Mouse (Mus musculus): ENCODE results near the gene Por. TPM values are rescaled to one million over a fixed set of nuclear protein-coding genes. Genes with fewer than 3 reads are reported as not detected.

Por gene
- polyA plus RNA-seq, 1 experiment from 2014 or later: 66.8 TPM

- WGBS: 86% methylated on average over 7 of the region's 7 CpGs
- Histone ChIP-seq H3K27ac (no peak overlapping the region), H3K4me1 (peaks cover 11% of the 10 kb centered on the region), H3K27me3 (ENCODE audit: insufficient read depth, poor library complexity, severe bottlenecking) (0 out of 2 replicates have a peak, but pooled peaks cover 6% of the 10 kb centered on the region), H3K4me3 (no peak overlapping the region), H3K36me3 (no peaks in the 10 kb centered on the region), H3K9me3 (no peaks in the 10 kb centered on the region)
- DNase-seq (ENCODE audit: low spot score): no peak
Measured at GRCm38 (mm10) chr5:135660535-135660934, 9.3 kb upstream of the Por start.

- H3K36me3 ChIP-seq: no peaks in the 10 kb centered on the region
- H3K27ac ChIP-seq: no peak overlapping the region
- WGBS: 89% methylated on average over 5 of the region's 5 CpGs
- H3K4me1 ChIP-seq: peaks cover 10% of the 10 kb centered on the region
- H3K9me3 ChIP-seq: no peaks in the 10 kb centered on the region
- no peaks in the 10 kb centered on the region for H3K27me3 ChIP-seq (ENCODE audit: insufficient read depth, poor library complexity, severe bottlenecking)
- no peak for DNase-seq (ENCODE audit: low spot score)
- H3K4me3 ChIP-seq: no peak overlapping the region
Measured at GRCm38 (mm10) chr5:135666890-135667289, 2.9 kb upstream of the Por start.

- Histone ChIP-seq H3K4me1 (peaks cover 10% of the 10 kb centered on the region), H3K27me3 (ENCODE audit: insufficient read depth, poor library complexity, severe bottlenecking) (no peaks in the 10 kb centered on the region), H3K9me3 (no peaks in the 10 kb centered on the region), H3K36me3 (no peaks in the 10 kb centered on the region), H3K4me3 (no peak overlapping the region), H3K27ac (no peak overlapping the region)
- 81% methylated on average over 7 of the region's 7 CpGs for WGBS
- no peak for DNase-seq (ENCODE audit: low spot score)
Measured at GRCm38 (mm10) chr5:135668071-135668470, 1.8 kb upstream of the Por start.

- Histone ChIP-seq H3K36me3 (no peaks in the 10 kb centered on the region), H3K9me3 (no peaks in the 10 kb centered on the region), H3K4me1 (peaks cover 21% of the 10 kb centered on the region), H3K4me3 (no peak overlapping the region), H3K27ac (no peak overlapping the region), H3K27me3 (ENCODE audit: insufficient read depth, poor library complexity, severe bottlenecking) (peaks cover 6% of the 10 kb centered on the region; the same call in 1 of the 2 replicates)
- 79% methylated on average over 2 of the region's 2 CpGs for WGBS
- DNase-seq (ENCODE audit: low spot score): no peak
Measured at GRCm38 (mm10) chr5:135670881-135671280, 1.0 kb downstream of the Por start.

GRCm38 (mm10) chr5:135672509-135672908 is 2.7 kb downstream of the Por start:
- Histone ChIP-seq H3K27me3 (ENCODE audit: insufficient read depth, poor library complexity, severe bottlenecking) (peaks cover 10% of the 10 kb centered on the region; the same call in 1 of the 2 replicates), H3K9me3 (no peaks in the 10 kb centered on the region), H3K36me3 (no peaks in the 10 kb centered on the region), H3K27ac (no peak overlapping the region), H3K4me1 (peaks cover 21% of the 10 kb centered on the region), H3K4me3 (no peak overlapping the region)
- WGBS: 65% methylated on average over 4 of the region's 4 CpGs
- DNase-seq (ENCODE audit: low spot score): no peak

GRCm38 (mm10) chr5:135672980-135673379 is 3.1 kb downstream of the Por start:
- DNase-seq (ENCODE audit: low spot score): no peak
- 56% methylated on average over 5 of the region's 5 CpGs for WGBS
- Histone ChIP-seq H3K36me3 (no peaks in the 10 kb centered on the region), H3K27ac (no peak overlapping the region), H3K4me3 (no peak overlapping the region), H3K27me3 (ENCODE audit: insufficient read depth, poor library complexity, severe bottlenecking) (peaks cover 10% of the 10 kb centered on the region; the same call in 1 of the 2 replicates), H3K4me1 (peaks cover 21% of the 10 kb centered on the region), H3K9me3 (no peaks in the 10 kb centered on the region)

GRCm38 (mm10) chr5:135674349-135674775 is 4.5 kb downstream of the Por start:
- Histone ChIP-seq H3K36me3 (no peaks in the 10 kb centered on the region), H3K9me3 (no peaks in the 10 kb centered on the region), H3K27me3 (ENCODE audit: insufficient read depth, poor library complexity, severe bottlenecking) (peaks cover 10% of the 10 kb centered on the region; the same call in 1 of the 2 replicates), H3K4me1 (peaks cover 21% of the 10 kb centered on the region), H3K27ac (no peak overlapping the region), H3K4me3 (no peak overlapping the region)
- DNase-seq (ENCODE audit: low spot score): no peak
- 38% methylated on average over 3 of the region's 3 CpGs for WGBS

- Histone ChIP-seq H3K9me3 (no peaks in the 10 kb centered on the region), H3K36me3 (no peaks in the 10 kb centered on the region), H3K27me3 (ENCODE audit: insufficient read depth, poor library complexity, severe bottlenecking) (peaks cover 10% of the 10 kb centered on the region; the same call in 1 of the 2 replicates), H3K27ac (no peak overlapping the region), H3K4me3 (peak overlapping the region; percentile 22; the same call in 1 of the 2 replicates), H3K4me1 (peaks cover 17% of the 10 kb centered on the region)
- 1% methylated on average over 11 of the region's 11 CpGs for WGBS
- DNase-seq (ENCODE audit: low spot score): no peak
Measured at GRCm38 (mm10) chr5:135674821-135675220, 5.0 kb downstream of the Por start.

GRCm38 (mm10) chr5:135676696-135677095 is 6.9 kb downstream of the Por start:
- DNase-seq (ENCODE audit: low spot score): no peak
- Histone ChIP-seq H3K9me3 (no peaks in the 10 kb centered on the region), H3K36me3 (no peaks in the 10 kb centered on the region), H3K4me1 (peaks cover 10% of the 10 kb centered on the region), H3K27me3 (ENCODE audit: insufficient read depth, poor library complexity, severe bottlenecking) (peaks cover 10% of the 10 kb centered on the region; the same call in 1 of the 2 replicates), H3K27ac (no peak overlapping the region), H3K4me3 (no peak overlapping the region)
- WGBS: 79% methylated on average over 3 of the region's 3 CpGs

GRCm38 (mm10) chr5:135677251-135677650 is 7.4 kb downstream of the Por start:
- no peak overlapping the region for H3K4me3 ChIP-seq
- DNase-seq (ENCODE audit: low spot score): no peak
- no peaks in the 10 kb centered on the region for H3K36me3 ChIP-seq
- H3K4me1 ChIP-seq: peaks cover 10% of the 10 kb centered on the region
- peaks cover 10% of the 10 kb centered on the region; the same call in 1 of the 2 replicates for H3K27me3 ChIP-seq (ENCODE audit: insufficient read depth, poor library complexity, severe bottlenecking)
- no peak overlapping the region for H3K27ac ChIP-seq
- WGBS: 64% methylated on average over 2 of the region's 2 CpGs
- no peaks in the 10 kb centered on the region for H3K9me3 ChIP-seq

GRCm38 (mm10) chr5:135678481-135678880 is 8.6 kb downstream of the Por start:
- 87% methylated on average over 6 of the region's 6 CpGs for WGBS
- peaks cover 10% of the 10 kb centered on the region; the same call in 1 of the 2 replicates for H3K27me3 ChIP-seq (ENCODE audit: insufficient read depth, poor library complexity, severe bottlenecking)
- H3K4me1 ChIP-seq: peaks cover 16% of the 10 kb centered on the region
- H3K36me3 ChIP-seq: no peaks in the 10 kb centered on the region
- DNase-seq (ENCODE audit: low spot score): no peak
- H3K9me3 ChIP-seq: no peaks in the 10 kb centered on the region
- no peak overlapping the region for H3K27ac ChIP-seq
- H3K4me3 ChIP-seq: no peak overlapping the region

- peaks cover 2% of the 10 kb centered on the region; the same call in 1 of the 2 replicates for H3K27me3 ChIP-seq (ENCODE audit: insufficient read depth, poor library complexity, severe bottlenecking)
- no peak overlapping the region for H3K4me3 ChIP-seq
- 0 out of 2 replicates have a peak, but pooled peaks cover 6% of the 10 kb centered on the region for H3K4me1 ChIP-seq
- no peaks in the 10 kb centered on the region for H3K36me3 ChIP-seq
- H3K27ac ChIP-seq: no peak overlapping the region
- no peak for DNase-seq (ENCODE audit: low spot score)
- WGBS: 75% methylated on average over 6 of the region's 6 CpGs
- H3K9me3 ChIP-seq: no peaks in the 10 kb centered on the region
Measured at GRCm38 (mm10) chr5:135680967-135681545, 11.2 kb downstream of the Por start.

GRCm38 (mm10) chr5:135682009-135682408 is 12.2 kb downstream of the Por start:
- no peaks in the 10 kb centered on the region for H3K9me3 ChIP-seq
- 85% methylated on average over 5 of the region's 5 CpGs for WGBS

More at GRCm38 (mm10) chr5:135682009-135682408, 12.2 kb downstream of the Por start:
- no peaks in the 10 kb centered on the region for H3K27me3 ChIP-seq (ENCODE audit: insufficient read depth, poor library complexity, severe bottlenecking)
- 0 out of 2 replicates have a peak, but pooled peaks cover 6% of the 10 kb centered on the region for H3K4me1 ChIP-seq
- no peak overlapping the region for H3K4me3 ChIP-seq
- no peak for DNase-seq (ENCODE audit: low spot score)
- H3K36me3 ChIP-seq: no peaks in the 10 kb centered on the region
- H3K27ac ChIP-seq: no peak overlapping the region
